In genomic region chr12:4232777-4233176, GRCm38 (mm10) we compare ENCODE assay signal across 10 mouse cellular contexts. TPM values are rescaled to one million over a fixed set of nuclear protein-coding genes. Genes with fewer than 3 reads are reported as not detected.
DNase-seq lines count a peak whose midpoint lies in the region; ATAC-seq lines count a peak whose summit lies in the region.
"Had no signal": no experiment of that assay in that cellular context is flagged by ENCODE, and none has a peak within 500 bp of the region (broad histone marks: within the 10 kb centered on the region; RNA-seq: fewer than 3 reads in every experiment).

No protein-coding gene starts in this region.

- H3K36me3 ChIP-seq in heart, embryonic 15.5 days = peaks cover 4% of the 10 kb centered on the region; the same call in 1 of the 2 replicates
- H3K36me3 ChIP-seq in hindbrain, embryonic 16.5 days (ENCODE audit: control insufficient read depth, insufficient read depth, low read length) = peaks cover 5% of the 10 kb centered on the region; the same call in 1 of the 2 replicates
- H3K36me3 ChIP-seq in midbrain, embryonic 13.5 days = peaks cover 25% of the 10 kb centered on the region

- peak overlapping the region; percentile 71 for H3K4me2 ChIP-seq in heart, embryonic 15.5 days
- H3K4me2 ChIP-seq in hindbrain, embryonic 16.5 days (ENCODE audit: low read length) = peak overlapping the region; percentile 83
- H3K4me2 ChIP-seq in midbrain, embryonic 13.5 days (replicated peaks) = peak overlapping the region; percentile 61

- ATAC-seq in heart, embryonic 15.5 days (replicated peaks; ENCODE audit: insufficient number of reproducible peaks, insufficient read depth, low FRiP score, low read depth) = no peak
- ATAC-seq in hindbrain, embryonic 16.5 days = no peak
- no peak for ATAC-seq in midbrain, embryonic 13.5 days

- peak overlapping the region; percentile 22; the same call in 1 of the 2 replicates for H3K9ac ChIP-seq in heart, embryonic 15.5 days
- H3K9ac ChIP-seq in hindbrain, embryonic 16.5 days (ENCODE audit: low read depth, low read length) = no peak overlapping the region
- H3K9ac ChIP-seq in midbrain, embryonic 13.5 days (replicated peaks) = no peak overlapping the region

- H3K27ac ChIP-seq in heart, embryonic 15.5 days = no peak overlapping the region
- no peak overlapping the region for H3K27ac ChIP-seq in hindbrain, embryonic 16.5 days (ENCODE audit: low read depth, low read length)
- no peak overlapping the region for H3K27ac ChIP-seq in midbrain, embryonic 13.5 days

- H3K9me3 ChIP-seq in heart, embryonic 15.5 days (replicated peaks) = no peaks in the 10 kb centered on the region
- H3K9me3 ChIP-seq in hindbrain, embryonic 16.5 days (ENCODE audit: control insufficient read depth, low read length) = no peaks in the 10 kb centered on the region
- H3K9me3 ChIP-seq in midbrain, embryonic 13.5 days = no peaks in the 10 kb centered on the region

- no peak for DNase-seq in heart, adult 18-20 months
- DNase-seq in MEL-GATA-1-ER (ENCODE audit: extremely low read depth, low read depth) = peak; percentile 57
- DNase-seq in adrenal gland, adult 18-20 months (ENCODE audit: low spot score in 2 of 2) = no peak
- DNase-seq in right cerebral cortex, postnatal 36 days (ENCODE audit: low spot score in 2 of 2) = no peak
- no peak for DNase-seq in left cerebral cortex, postnatal 25 days (ENCODE audit: low spot score in 2 of 2)
- DNase-seq: cerebellum, adult 18-20 months; kidney, adult 8-10 months had no signal

- 45% methylated on average over 4 of the region's 4 CpGs for WGBS in heart, embryonic 15.5 days
- 56% methylated on average over 4 of the region's 4 CpGs for WGBS in hindbrain, embryonic 16.5 days
- 53% methylated on average over 4 of the region's 4 CpGs for WGBS in midbrain, embryonic 13.5 days

- H3K4me3 ChIP-seq in heart, embryonic 15.5 days = peak overlapping the region; percentile 83
- H3K4me3 ChIP-seq in hindbrain, embryonic 16.5 days (ENCODE audit: low read length) = no peak overlapping the region
- peak overlapping the region; percentile 72 for H3K4me3 ChIP-seq in midbrain, embryonic 13.5 days (replicated peaks)

- intact Hi-C loops in left cerebral cortex, postnatal 25 days (cut with DNase I) = loop anchor here (5.0 kb wide), 1 partner anchor 315 kb away; no protein-coding TSS in a partner anchor

- H3K4me1 ChIP-seq in heart, embryonic 15.5 days (replicated peaks) = peaks cover 14% of the 10 kb centered on the region
- peaks cover 9% of the 10 kb centered on the region for H3K4me1 ChIP-seq in hindbrain, embryonic 16.5 days (ENCODE audit: control insufficient read depth, insufficient read depth, low read depth, low read length)
- H3K4me1 ChIP-seq in midbrain, embryonic 13.5 days (replicated peaks) = peaks cover 18% of the 10 kb centered on the region

- no peaks in the 10 kb centered on the region for H3K27me3 ChIP-seq in heart, embryonic 15.5 days
- no peaks in the 10 kb centered on the region for H3K27me3 ChIP-seq in hindbrain, embryonic 16.5 days (replicated peaks; ENCODE audit: control insufficient read depth, insufficient read depth, low read length)
- H3K27me3 ChIP-seq in midbrain, embryonic 13.5 days = no peaks in the 10 kb centered on the region

RNA-seq across cellular contexts. Expression of gene Ptrhd1, which starts 1.1 kb away (rescaled TPM):
- 5.6 and 6.6 TPM in 2 replicates for polyA plus RNA-seq in heart, embryonic 15.5 days (2015; fragmentation: Nextera tagmentation; extraction: Ambion mirVana)
- 1 to 10 TPM; 3.9 to 4.6 TPM for total RNA-seq in heart, adult 18-20 months (2021)
- polyA plus RNA-seq in hindbrain, embryonic 16.5 days (2015; fragmentation: Nextera tagmentation; extraction: Ambion mirVana) = 7.4 and 7.6 TPM in 2 replicates
- 5.3 and 5.6 TPM in 2 replicates for polyA plus RNA-seq in midbrain, embryonic 13.5 days (2015; fragmentation: Nextera tagmentation; extraction: Ambion mirVana)
- total RNA-seq in adrenal gland, adult 18-20 months (2021) = 1 to 10 TPM; 7.8 to 8.0 TPM
- total RNA-seq in left cerebral cortex, postnatal 25 days (2021) = 10 to 100 TPM in 1 of 2 experiments, 1 to 10 TPM in 1; 9.3 to 10.2 TPM

RNA-seq across cellular contexts. Expression of gene Cenpo, which starts 1.3 kb away (rescaled TPM):
- polyA plus RNA-seq in heart, embryonic 15.5 days (2015; fragmentation: Nextera tagmentation; extraction: Ambion mirVana) = 6.4 and 8.7 TPM in 2 replicates
- 1 to 10 TPM; 1.8 to 2.9 TPM for total RNA-seq in heart, adult 18-20 months (2021)
- polyA plus RNA-seq in hindbrain, embryonic 16.5 days (2015; fragmentation: Nextera tagmentation; extraction: Ambion mirVana) = 7.3 and 8.4 TPM in 2 replicates
- polyA plus RNA-seq in midbrain, embryonic 13.5 days (2015; fragmentation: Nextera tagmentation; extraction: Ambion mirVana) = 10.2 and 13.1 TPM in 2 replicates
- total RNA-seq in adrenal gland, adult 18-20 months (2021) = 1 to 10 TPM; 6.8 to 8.9 TPM
- total RNA-seq in left cerebral cortex, postnatal 25 days (2021) = 1 to 10 TPM; 4.5 to 4.6 TPM
